Mouse (Mus musculus) bone marrow, adult 2 months (tissue): ENCODE measurements around the gene Mob3a. TPM values are rescaled to one million over a fixed set of nuclear protein-coding genes. Genes with fewer than 3 reads are reported as not detected.

Experiments
- H3K27ac ChIP-seq: fragments of 200-500 bp; 2 replicates; pipeline ENCODE4 v1.5.1; 2012; ENCODE audit warnings: low read depth, mild to moderate bottlenecking, control low read depth, inconsistent platforms, low read length; ENCODE audit not compliant: control insufficient read depth, poor library complexity, insufficient read depth
- H3K4me1 ChIP-seq: fragments of 200-500 bp; 2 replicates; pipeline ENCODE4 v1.6.1; 2011; ENCODE audit warnings: low read length; ENCODE audit not compliant: control insufficient read depth, insufficient read depth
- H3K4me3 ChIP-seq: fragments of 200-500 bp; replicated peaks from 2 replicates; pipeline ENCODE3; 2011; ENCODE audit warnings: mild to moderate bottlenecking, low read depth, low read length, control low read depth; ENCODE audit not compliant: control insufficient read depth
- CTCF ChIP-seq: fragments of 200-500 bp; IDR thresholded peaks from 2 replicates; pipeline ENCODE4 v1.5.1; 2011; ENCODE audit warnings: low read length, control low read depth; ENCODE audit not compliant: control insufficient read depth, insufficient read depth
- POLR2A ChIP-seq: fragments of 200-500 bp; IDR thresholded peaks from 2 replicates; pipeline ENCODE4 v1.6.1; 2011; ENCODE audit warnings: low read depth, mild to moderate bottlenecking, control low read depth, low read length, borderline replicate concordance; ENCODE audit not compliant: control insufficient read depth
- WGBS: fragments of 180-500 bp; shearing (Covaris S2); methylation state at CpG from one replicate; pipeline ENCODE4 v1.1.7; 2018; 5-methylcytosine and 5-hydroxymethylcytosine counted together
- polyA plus RNA-seq: library from polyadenylated mRNA; stranded (reverse); fragments of >200 nt; gene quantifications from 2 replicates; pipeline ENCODE4 v1.2.4, GENCODE M21; 2011; ENCODE audit warnings: low replicate concordance; ENCODE audit not compliant: missing spikeins, insufficient read depth, insufficient read length

Mob3a gene
- polyA plus RNA-seq = 16.3 and 45.8 TPM in 2 replicates

- H3K4me3 ChIP-seq = peak within 1 kb of the TSS; percentile 85
- peaks cover 17% of the 10 kb centered on the region for H3K4me1 ChIP-seq
- under 1% methylated on average over 59 of the region's 59 CpGs for WGBS
- H3K27ac ChIP-seq = peak within 1 kb of the TSS; percentile 94
- TF ChIP-seq CTCF (peak; percentile 1; the same call in 1 of the 2 replicates), POLR2A (peak; percentile 62; the same call in 1 of the 2 replicates)
Observed at GRCm38 (mm10) chr10:80701721-80702535, at the start of gene Mob3a, which contains the start of gene Izumo4. Gene Mob3a, minus strand, starts transcription at chr10:80701977. Gene Izumo4, plus strand, starts transcription at chr10:80702184.

- H3K4me3 ChIP-seq = no peak overlapping the region
- TF ChIP-seq CTCF (no peak), POLR2A (no peak)
- peaks cover 3% of the 10 kb centered on the region; the same call in 1 of the 2 replicates for H3K4me1 ChIP-seq
- no peak overlapping the region for H3K27ac ChIP-seq
- under 1% methylated on average over 16 of the region's 16 CpGs for WGBS
Observed at GRCm38 (mm10) chr10:80751188-80751832, 49.5 kb upstream of the Mob3a start.

- Histone ChIP-seq H3K4me3 (no peak overlapping the region), H3K27ac (no peak overlapping the region), H3K4me1 (peaks cover 3% of the 10 kb centered on the region; the same call in 1 of the 2 replicates)
- TF ChIP-seq CTCF (no peak), POLR2A (no peak)
- WGBS = 11% methylated on average over 6 of the region's 6 CpGs
Observed at GRCm38 (mm10) chr10:80748609-80749008, 46.8 kb upstream of the Mob3a start.

- Histone ChIP-seq H3K4me3 (no peak overlapping the region), H3K4me1 (peaks cover 1% of the 10 kb centered on the region; the same call in 1 of the 2 replicates), H3K27ac (no peak overlapping the region)
- WGBS = 15% methylated on average over 3 of the region's 3 CpGs
- TF ChIP-seq POLR2A (no peak), CTCF (peak; percentile 100)
Observed at GRCm38 (mm10) chr10:80747410-80747809, 45.6 kb upstream of the Mob3a start.

- no peak overlapping the region for H3K27ac ChIP-seq
Observed at GRCm38 (mm10) chr10:80744262-80744661, 42.5 kb upstream of the Mob3a start.

GRCm38 (mm10) chr10:80742180-80742978 lies 40.6 kb upstream of the Mob3a start, which contains the start of gene Ap3d1:
Gene Ap3d1, minus strand, starts transcription at chr10:80742264.
- H3K27ac ChIP-seq = peak within 1 kb of the TSS; percentile 46
- H3K4me1 ChIP-seq = peaks cover 8% of the 10 kb centered on the region; the same call in 1 of the 2 replicates
- peak within 1 kb of the TSS; percentile 85 for H3K4me3 ChIP-seq
- WGBS = 2% methylated on average over 25 of the region's 25 CpGs
- TF ChIP-seq POLR2A (peak; percentile 53; the same call in 1 of the 2 replicates), CTCF (no peak)

More at GRCm38 (mm10) chr10:80744262-80744661, 42.5 kb upstream of the Mob3a start:
- peaks cover 8% of the 10 kb centered on the region; the same call in 1 of the 2 replicates for H3K4me1 ChIP-seq
- 26% methylated on average over 5 of the region's 5 CpGs for WGBS
- TF ChIP-seq CTCF = no peak
- TF ChIP-seq POLR2A = no peak
- H3K4me3 ChIP-seq = no peak overlapping the region

GRCm38 (mm10) chr10:80741634-80742179 lies 39.9 kb upstream of the Mob3a start:
- Histone ChIP-seq H3K4me1 (peaks cover 9% of the 10 kb centered on the region; the same call in 1 of the 2 replicates), H3K4me3 (peak overlapping the region; percentile 85), H3K27ac (peak overlapping the region; percentile 46)
- WGBS = under 1% methylated on average over 46 of the region's 46 CpGs
- no peak for TF ChIP-seq CTCF
- TF ChIP-seq POLR2A = no peak
